Mouse (Mus musculus) CD4-positive, CD25-positive, alpha-beta regulatory T cell, adult 2 months (primary cell): ENCODE measurements around the gene 4930455H04Rik.

Experiments
- DNase-seq: peaks from one replicate; pipeline ENCODE4 v3.0.0-alpha.2; 2012; ENCODE audit warnings: low read depth, low spot score

The 4930455H04Rik gene

DNA sequence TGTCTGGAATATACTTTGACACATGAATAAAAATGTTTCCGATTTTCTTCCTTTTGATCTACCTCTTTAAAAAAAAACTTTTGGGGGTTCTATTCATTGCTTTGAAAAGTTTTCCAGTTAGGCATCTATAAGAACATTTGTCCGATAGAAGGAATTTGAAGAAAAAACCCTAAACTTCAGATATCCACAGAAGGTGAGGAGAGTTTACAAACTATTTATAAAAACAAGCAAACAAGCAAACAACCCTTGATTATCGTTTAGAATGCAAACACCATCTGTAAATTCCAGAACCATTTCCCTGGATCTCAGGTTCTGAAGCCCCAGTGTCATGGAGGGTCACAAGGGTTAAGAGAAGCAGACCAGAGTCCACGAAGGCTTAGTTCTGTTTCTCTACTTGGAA is at the start of gene 4930455H04Rik:
TSS of gene 4930455H04Rik (plus strand) at position 301 of the 400 bp plus-strand sequence.
- DNase-seq, result no peak

DNA sequence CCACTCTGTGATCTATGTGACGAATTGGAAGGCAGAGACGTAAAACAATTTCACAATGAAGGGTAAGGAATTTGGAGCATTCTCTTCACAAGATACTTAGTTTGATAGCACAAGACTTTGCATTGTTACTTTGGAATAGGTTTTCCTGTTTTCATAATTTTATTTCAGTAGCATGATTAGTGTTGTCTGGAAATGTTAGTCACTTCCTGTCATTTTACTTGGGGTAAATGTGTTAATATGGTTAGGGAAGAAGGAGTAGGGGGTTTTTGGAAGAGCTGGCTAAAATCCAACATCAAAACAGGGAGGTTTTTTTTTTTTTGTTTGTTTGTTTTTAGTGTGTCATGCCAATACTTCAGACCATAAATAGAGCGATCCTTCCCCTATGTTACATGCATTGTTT is 46.5 kb upstream of the 4930455H04Rik start:
- no peak for DNase-seq

DNA sequence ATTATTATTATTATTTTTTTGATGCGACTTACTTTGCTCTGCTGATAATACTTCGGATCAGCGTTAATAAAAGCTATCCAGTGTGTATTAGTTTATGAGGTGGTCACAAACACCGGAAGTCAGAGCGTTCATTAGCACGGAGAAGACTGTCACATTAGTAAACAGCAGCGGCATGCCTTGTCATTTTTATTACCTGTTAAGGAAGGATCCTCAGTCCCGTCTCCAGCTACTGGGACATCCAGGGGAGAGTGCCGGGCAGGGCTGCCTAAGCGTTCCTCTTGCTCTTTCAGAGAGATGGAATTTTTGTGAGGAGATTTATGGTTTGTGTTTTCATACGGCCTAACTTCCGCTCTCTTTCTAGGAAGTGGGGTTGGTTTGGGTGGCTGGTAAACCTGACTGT is 45.0 kb upstream of the 4930455H04Rik start:
- no peak for DNase-seq

DNA sequence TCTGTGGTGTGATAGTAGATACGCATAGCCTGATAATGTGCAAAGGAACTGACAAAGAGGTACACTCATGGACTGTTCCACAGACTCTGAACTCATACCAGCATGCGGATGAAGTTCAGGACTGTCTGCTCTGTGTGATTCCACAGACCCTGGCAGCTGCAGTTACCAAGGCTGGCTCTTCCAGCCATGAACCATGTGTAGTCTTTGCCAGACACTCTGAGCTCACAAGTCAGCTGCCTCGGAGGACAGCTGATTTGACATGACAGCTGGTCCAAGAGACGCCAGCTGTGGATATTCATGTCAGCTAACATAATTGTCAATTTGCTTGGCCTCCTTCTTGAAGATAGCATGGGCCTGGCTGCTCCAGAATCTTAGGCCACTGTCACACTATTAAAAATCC is 39.1 kb upstream of the 4930455H04Rik start:
- DNase-seq, result no peak

DNA sequence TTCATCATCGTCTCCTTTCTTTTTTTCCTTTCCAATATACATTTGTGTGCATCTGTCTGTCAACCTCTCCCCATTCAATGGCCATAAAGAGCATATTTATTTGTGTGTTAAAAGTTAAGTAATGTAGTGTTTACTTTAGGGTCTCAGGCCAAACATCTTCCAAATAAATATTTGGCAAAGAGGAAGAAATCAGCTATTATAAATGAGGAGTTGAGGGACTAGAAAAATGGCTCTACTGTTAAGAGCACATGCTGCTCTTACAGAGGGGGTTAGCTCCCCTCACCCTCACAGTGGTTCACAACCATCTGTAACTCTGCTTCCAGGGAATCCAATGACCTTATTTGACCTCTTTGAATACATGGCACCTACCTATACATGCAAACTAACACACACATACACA is 34.9 kb upstream of the 4930455H04Rik start:
- DNase-seq, result no peak

DNA sequence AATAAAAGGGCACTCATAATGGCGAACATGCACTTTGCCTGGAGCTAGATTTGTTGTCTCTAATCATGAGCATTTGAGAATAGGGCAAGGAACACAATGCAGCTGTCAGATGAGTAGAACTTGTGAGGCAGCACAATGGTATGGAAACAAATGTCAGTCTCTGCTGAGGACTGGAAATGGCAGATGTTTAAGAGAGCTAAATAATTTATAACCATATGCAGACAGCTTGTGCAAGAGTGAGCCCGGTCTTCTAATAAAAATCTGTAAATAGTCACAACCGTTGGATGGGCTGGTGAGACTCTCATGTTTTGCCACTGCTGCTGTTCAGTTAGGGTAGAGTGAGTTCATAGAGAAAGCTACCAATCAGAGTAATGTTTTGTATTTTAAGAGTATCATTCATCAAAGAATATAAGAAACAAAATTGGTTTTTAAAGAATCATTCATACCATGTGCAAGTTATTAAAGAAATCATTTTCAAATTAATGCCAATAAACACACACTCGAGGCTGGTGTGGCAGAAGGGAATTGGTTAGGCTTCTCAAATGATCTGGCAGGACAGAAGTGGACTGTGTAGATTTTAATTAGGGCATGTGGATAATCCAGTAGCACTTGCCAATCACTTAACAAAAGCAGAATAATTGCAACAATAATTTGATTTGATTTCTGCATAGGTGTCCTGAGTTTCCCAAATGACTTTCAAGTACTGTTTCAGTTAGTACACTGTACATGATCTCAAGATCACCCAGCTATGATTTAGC is 31.0 kb upstream of the 4930455H04Rik start:
- DNase-seq, result no peak

DNA sequence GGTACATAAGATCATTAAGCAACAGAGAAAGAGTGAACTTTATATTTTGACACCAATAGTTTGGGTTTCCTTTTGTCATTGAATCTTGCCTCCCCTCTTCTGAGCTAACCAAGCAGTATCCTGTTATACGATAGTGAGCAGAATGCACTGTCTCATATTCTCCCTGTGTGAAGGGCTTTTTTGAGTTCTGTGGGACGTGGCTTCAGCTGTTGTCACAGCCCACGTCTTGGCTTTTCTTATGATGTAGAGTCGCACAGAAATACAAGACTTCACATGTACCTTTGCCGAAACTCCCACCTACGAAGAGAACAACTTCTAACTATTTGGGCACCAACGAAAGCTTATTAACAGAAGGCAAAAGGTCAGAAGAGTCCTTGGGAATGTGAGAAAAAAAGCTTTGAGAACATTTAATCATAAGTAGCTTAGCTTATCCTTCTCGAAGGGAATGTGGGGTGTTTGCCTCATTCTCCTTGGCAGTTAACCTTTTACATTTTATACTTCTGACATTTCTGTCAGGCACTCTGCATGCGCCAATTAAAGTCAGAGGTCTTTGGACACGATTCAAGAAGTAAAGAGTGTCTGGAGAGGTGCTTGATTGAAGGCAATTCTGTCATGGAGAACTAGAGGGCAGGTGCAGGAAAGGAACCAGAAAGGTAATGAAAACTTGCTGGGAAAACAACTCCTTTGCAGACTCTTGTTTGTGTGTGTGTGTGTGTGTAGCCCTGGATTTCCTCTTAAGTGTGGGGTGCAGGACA is 27.1 kb upstream of the 4930455H04Rik start:
- no peak for DNase-seq

DNA sequence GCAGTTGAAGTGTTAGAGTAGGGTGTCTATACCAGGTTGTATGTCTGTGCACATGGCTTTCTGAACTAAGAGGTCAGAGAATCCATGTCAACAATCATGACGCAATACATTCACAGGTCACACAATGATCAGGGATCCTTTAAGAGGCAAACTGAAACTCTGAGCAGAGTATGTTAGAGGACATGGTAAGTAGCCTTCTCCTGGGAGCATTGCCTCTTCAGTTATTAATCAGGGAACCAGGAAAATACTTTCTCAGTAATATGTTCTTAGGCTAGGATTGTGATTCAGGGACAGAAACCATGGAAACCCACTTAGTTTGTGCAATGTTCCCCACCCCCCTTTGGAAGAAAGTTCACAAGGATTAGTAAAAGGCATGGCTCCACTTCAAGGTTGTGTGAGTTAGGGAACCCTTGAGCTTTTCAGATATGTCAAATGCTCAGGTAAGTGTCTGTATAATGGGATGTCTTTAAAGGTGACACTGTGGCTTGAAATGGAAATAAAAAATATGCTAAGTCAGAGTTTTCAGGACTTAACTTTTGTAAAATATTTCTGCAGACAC is 26.4 kb upstream of the 4930455H04Rik start:
- DNase-seq, result no peak

DNA sequence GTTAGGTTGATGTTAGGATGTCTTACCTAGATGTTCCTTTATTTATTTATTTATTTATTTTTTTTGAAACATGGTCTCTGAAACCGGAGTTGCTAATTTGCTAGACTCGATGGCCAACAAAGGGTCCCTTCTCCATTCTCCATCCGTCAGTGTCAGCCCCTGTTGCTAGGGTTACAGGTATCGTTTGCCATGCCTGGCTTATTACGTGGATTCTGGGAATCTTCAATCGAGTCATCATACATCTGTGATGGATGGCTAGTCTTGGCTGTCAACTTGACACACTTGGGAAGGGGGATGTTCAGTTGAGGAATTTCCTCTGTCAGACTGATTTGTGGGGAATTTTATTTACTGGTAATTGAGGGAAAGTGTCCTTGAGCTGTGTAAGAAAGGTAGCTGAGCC is 25.3 kb upstream of the 4930455H04Rik start:
- DNase-seq, result no peak

DNA sequence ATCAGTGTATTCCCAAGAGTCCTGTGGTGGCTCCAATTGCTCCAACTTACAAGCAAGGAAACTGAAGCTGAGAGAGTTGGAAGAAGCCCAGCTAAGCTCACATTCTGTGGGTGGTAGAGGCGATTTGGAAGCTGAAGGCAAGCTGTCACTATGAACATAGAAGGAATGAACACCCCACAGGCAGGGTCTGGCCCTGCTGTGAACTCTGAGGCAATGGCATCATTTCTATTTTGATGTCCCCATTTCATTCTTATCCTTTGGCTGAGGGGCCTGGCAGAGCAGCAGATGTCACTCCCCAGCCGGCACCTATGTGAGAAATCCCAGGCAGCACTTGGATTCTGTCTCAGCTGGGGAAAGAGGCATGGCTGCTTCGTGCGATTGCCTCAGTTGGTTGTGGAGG is 24.6 kb upstream of the 4930455H04Rik start:
- no peak for DNase-seq

DNA sequence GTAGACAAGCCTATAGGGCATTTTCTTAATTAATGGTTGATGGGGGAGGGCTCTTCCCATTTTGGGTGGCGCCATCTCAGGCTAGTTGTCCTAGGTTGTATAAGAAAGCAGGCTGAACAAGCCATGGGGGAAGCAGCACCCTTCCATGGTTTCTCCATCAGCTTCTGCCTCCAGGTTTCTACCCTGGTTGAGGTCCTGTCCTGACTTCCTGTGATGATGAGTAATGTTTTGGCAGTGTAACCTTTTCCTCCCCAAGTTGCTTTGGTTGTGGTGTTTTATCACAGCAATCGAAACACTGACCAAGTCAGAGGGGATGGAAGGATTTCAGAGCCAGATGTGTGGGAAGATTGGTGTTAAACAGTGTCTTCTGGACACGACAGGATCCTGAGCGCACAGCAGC is 21.6 kb upstream of the 4930455H04Rik start:
- DNase-seq, result no peak

DNA sequence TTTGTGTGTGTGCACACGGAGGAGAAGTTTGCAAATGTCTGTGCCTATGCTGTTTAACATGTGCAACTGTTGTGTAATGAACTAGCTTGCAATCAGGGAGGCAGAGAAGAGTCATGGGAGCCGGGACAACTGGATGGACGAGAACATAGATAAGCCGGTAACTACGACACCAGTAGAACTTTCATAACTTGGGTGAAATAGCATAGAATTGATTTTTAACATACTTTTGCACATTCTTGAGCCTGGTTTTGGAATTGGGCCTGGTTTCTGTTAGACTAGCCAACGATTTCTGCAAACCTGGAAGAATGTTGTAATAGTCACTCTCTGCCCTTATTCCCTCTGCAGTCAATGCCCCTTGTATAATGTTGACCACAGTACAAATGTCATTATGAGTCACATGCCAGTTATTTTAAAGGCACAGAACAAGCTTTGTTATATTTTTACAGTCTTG is 17.4 kb upstream of the 4930455H04Rik start:
- DNase-seq, result no peak

DNA sequence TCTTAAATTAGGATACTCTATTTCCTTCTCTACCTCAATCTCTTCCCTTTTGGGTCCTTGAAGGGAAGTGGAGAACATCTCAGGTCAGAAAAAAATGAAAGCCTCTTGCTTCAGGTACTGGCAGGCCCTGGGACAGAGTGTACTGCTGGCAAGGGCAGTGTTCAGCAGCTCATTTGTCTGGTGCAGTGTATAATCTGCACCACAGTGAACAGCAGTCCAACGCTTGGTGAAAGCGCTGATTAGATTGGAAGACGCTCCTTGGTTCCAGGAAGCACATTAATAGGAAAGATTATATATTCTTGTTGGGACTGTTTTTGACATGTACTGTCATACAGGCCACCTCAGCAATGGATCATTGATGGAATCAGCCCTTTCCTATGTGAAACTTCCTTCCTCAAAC is 16.6 kb upstream of the 4930455H04Rik start:
- DNase-seq, result no peak

DNA sequence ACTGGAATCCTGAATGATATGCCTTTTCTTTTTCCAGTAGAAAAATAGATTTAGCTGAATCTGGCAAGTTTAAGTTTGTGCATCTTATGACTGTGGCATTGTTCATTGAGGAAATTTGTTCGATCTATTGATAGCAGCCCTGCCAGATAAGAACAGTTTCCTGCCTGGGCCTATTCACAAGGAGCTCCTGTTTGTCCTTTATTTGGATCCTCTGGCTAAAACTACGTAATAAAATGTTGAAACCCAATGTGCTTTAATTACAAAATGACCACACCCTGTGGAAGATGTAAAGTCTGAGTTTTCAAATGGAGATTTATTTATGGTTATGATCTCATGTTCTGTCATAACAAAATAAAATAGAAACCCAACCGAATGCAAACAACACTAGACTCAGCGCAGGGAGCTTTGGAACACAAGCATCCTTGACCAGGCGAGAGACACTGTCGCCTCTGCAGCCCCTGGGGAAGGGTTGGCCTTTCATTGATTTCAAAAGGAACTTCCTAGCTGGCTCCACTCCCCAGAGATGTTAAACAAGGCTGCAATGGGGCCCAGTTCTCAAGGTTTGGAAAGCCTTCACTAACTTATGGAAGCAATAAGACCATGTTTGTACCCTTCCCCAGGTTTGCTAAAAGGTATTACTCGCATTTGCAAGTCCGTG is 15.7 kb upstream of the 4930455H04Rik start:
- no peak for DNase-seq

DNA sequence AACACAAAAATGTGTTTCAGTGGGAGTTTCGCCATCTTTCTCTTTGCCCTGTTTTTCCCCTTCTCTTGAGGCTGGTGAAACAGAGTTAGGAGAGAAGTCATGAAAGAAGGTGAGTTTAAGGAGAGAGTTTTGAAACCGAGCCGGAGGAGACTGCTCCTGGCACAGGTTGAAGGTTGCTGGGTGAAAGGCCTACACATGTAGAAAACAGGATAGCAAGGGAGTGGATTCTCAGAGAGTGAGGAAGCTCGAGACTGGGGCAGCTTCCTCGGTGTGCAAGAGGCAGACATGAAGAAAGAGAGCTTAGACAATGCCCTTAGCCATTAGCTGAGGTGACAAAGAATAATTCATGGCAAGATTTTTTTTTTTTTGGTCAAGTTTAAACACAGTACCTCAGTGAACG is 14.7 kb upstream of the 4930455H04Rik start:
- no peak for DNase-seq

DNA sequence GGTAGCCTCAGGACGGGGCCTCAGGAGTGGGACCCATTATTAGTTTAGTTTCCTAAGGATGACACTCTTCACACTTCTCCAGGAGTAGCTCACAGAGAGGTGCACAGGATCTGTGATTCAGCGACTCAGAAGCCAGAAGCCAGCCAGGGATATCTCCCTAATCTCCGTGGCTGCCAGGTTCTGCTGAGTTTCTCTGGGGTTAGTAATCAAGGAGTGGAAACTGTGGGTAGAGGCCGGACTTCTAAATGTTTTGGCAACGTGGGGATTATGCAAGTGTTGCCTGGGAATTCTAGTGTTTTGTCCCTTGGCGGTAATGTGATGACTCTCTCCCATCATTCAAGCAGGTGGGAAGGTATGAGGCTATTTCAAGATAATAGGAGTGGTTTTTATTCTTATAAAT is 13.0 kb upstream of the 4930455H04Rik start:
- DNase-seq, result no peak

DNA sequence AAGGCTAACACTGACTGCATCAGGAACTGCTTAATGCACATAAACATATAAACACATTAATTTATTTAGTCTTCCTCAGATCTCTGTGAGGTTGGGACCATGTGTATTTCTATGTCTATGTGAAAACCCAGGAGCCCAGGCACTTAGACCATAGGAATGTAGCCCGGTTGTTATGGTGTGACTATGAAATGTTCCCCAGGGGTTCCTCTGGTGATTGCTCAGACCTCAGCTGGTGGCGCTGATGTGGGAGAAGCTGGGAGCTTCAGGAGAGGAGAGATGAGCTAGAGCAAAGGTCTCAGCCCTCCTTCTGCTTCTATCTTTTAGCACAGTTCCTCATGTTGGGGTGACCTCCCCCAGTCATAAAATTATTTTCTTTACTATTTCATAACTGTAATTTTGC is 7.7 kb upstream of the 4930455H04Rik start:
- DNase-seq, result no peak

DNA sequence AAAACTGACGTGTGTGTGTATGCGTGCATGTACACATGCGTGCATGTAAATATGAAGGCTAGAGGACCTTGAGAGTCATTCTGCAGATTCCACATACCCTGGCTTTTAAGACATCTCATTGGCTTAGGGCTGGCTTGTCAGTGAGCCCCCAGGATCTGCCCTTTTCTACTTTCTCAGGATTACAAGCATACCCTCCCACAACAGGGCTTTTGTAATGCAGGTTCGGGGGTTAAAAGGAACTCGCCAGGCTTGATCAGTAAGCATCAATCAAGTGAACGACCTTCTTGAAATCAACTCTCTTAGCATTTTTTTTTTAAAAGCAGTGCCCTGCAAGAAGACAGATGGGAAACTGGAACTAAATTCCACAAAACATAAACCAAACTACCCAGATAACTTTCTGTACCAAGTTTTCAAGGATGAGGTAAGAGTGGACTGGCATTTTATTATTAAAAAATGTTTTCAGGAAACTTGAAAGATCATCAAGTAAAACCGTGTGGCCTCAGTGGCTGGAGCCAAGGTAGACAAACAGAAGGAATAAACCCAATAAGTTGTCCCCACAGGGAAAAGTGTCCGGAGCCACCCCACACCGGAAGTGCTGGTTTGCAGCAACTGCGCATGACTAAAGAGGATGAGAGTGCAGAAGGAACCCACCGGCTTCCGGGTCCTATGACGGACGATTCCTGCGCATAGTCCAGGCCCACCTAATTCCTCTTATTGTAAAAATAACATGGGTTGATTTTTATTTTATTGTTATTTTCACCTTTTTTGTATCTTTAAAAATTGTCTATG is 6.5 kb upstream of the 4930455H04Rik start:
- no peak for DNase-seq

DNA sequence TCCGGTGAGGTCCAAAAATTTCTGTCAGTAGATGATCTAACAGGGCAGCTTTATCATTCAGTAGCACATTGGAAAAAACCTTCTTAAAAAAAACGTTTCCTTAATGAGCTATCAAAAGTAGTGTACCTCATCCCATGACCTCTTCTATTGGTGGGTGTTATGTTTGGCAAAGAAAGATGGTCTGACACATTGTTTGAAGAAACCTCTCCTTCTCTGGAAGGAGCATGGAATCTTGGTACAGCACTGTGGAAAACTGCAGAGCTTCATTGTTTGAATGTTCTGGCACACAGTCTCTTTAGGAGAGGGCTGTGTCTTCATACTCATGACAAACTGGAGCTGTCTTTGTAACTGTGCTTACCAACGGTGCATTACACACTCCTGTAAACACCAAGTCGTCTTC is 4.9 kb upstream of the 4930455H04Rik start:
- no peak for DNase-seq

DNA sequence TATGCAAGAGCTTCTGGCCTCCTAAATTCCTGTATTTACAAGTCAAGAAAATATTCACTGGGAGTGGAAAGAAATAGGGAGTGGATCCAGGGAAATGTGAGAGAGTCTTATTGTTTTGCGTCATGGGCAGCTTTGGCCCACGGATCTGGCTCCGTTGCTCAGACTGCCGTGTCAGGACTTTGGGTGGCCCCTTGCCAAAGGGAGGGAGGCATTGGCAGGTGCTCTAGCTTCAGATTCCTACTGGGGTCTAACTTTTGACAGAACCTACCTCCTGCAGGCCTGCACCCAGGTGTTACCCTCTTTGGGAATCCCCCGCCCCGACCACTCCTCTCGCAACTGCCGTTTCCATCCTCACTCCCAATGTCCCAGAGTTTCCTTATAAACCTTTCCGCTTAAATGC is 3.6 kb upstream of the 4930455H04Rik start:
- DNase-seq, result no peak

DNA sequence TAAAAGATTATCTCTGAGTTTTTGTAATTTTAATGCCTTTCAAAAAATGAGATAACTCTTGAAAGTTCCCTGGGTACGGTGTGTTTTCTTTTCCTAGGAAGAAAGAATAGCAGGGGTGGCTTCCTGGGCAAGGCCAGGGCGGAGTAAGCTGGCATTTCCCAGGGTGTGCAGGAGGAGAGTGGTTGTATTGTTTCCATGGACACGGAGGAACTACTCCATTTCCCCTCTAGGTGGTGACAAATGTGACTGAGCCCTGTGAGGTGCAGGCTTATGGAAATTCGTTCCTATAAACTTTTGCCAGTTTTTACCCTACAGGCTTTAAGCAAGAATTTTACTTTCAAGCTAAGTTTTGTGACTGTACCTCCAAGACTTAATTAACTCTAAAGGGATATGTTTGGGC is 1.8 kb upstream of the 4930455H04Rik start:
- DNase-seq, result no peak

DNA sequence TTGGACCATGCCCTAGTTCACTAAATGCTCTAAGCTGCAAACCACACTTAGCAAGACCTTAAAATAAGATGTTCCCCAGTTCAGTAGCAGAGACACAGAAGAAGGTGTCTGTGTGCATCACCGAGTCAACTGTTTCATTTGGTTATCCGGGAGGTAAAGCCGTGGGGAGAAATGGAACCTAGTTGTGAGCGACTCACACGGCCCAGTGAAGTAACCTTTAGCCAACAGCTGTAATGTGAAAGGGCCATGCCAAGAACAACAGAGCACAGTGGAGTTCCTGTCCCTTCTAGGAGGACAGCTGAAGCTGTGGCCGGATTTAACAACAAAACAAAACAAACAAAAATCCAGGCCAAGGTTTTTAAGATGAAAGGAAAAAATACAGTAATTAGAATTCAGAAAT is 1.3 kb upstream of the 4930455H04Rik start:
- no peak for DNase-seq
